Mouse (Mus musculus): ENCODE measurements around the gene Mis18bp1. TPM values are rescaled to one million over a fixed set of nuclear protein-coding genes. Genes with fewer than 3 reads are reported as not detected.

Mis18bp1 gene
- total and polyA plus RNA-seq, 3 experiments, result 20.0 to 21.2 TPM; not detected in 1

DNA sequence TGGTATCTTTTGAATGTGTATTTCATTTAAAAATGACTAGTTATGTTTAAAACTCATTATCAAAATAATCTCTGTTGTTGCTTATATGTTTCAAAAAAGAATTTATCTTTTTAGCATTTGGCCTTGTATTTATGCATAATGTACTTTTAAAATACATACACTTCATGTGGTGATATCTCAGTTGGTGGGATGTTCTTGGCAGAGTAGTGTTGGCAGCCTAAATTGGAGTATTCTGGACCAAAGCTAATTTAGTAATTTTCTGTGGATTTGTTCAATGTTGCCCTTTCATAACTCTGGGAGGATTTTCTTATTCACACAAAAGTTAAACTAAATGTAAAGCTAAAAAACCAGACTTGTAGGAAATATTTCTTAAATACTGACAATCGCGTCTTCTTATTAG, 29.4 kb upstream of the Mis18bp1 start:
- H3K4me1 ChIP-seq (ENCODE audit: control insufficient read depth in 1 of 2, insufficient read depth in 2 of 2, low read length in 2 of 2), result peaks cover 2 to 3% of the 10 kb centered on the region in 2 experiments; a peak in 3 of 4 replicates
- H3K79me2 ChIP-seq (ENCODE audit: control insufficient read depth, insufficient read depth, low read length, poor library complexity), result no peaks in the 10 kb centered on the region
- no peaks in the 10 kb centered on the region for H3K9me3 ChIP-seq (replicated peaks; ENCODE audit: insufficient read depth, low read length)
- no peak for DNase-seq (ENCODE audit: low read depth, low spot score)
- no peaks in the 10 kb centered on the region for H3K36me3 ChIP-seq (ENCODE audit: control insufficient read depth in 1 of 2, insufficient read depth in 2 of 2, low read length in 2 of 2)
- TF ChIP-seq SIN3A (IDR thresholded peaks at IDR 0.05; ENCODE audit: low read length) (no peak), ETS1 (IDR thresholded peaks at IDR 0.05; ENCODE audit: low read depth, low read length) (no peak), RCOR1 (IDR thresholded peaks at IDR 0.05; ENCODE audit: low read depth, low read length) (no peak), GABPA (IDR thresholded peaks at IDR 0.05; ENCODE audit: low read depth, low read length) (no peak), TAL1 (IDR thresholded peaks at IDR 0.05; ENCODE audit: low read length) (no peak), MAZ (IDR thresholded peaks at IDR 0.05; ENCODE audit: low read depth, low read length) (no peak), SMC3 (IDR thresholded peaks at IDR 0.05; ENCODE audit: low read depth, low read length) (no peak), ZC3H11A (IDR thresholded peaks at IDR 0.05; ENCODE audit: low read depth, low read length) (no peak), MYC (IDR thresholded peaks at IDR 0.05; ENCODE audit: low read depth, low read length) (no peak), POLR2AphosphoS5 (IDR thresholded peaks at IDR 0.05; ENCODE audit: borderline replicate concordance, low read depth, low read length) (no peak), ELF1 (IDR thresholded peaks at IDR 0.05; ENCODE audit: low read depth, low read length) (no peak)
- H3K4me3 ChIP-seq (ENCODE audit: control insufficient read depth in 1 of 2, insufficient read depth in 1 of 2, low read depth in 2 of 2, low read length in 2 of 2), result no peak overlapping the region
- H3K27ac ChIP-seq (ENCODE audit: control insufficient read depth, low read depth, low read length), result no peak overlapping the region
- H3K9ac ChIP-seq (ENCODE audit: control insufficient read depth, low read depth, low read length, poor library complexity, severe bottlenecking), result no peak overlapping the region
- H3K27me3 ChIP-seq (ENCODE audit: control insufficient read depth in 1 of 2, insufficient read depth in 2 of 2, low read length in 2 of 2), result no peaks in the 10 kb centered on the region

DNA sequence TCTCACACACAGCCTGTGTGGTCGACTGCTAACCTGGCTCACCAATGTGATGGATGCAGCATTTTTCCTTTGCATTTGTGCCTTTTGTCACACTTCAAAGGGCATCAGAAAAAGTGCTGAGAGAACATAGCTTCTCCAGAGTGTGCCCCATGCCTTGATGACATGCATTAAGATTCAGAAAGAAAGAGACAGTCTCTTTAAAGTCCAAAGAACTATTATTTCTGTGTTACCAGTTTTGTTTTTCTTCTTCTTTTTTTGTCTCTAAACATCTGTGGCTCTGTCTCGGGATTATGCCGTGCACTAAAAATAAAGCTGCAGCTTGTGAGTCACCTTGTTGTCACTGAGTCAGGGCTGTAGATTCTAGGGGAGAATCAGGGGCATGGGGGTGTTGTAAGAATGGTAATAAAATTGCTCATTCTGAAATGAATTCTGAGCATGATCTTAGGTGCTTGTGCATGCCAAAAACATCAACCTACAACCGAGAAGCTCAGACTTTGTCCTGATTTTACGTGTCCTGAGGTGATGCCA, 21.7 kb upstream of the Mis18bp1 start:
- Histone ChIP-seq H3K4me3 (ENCODE audit: control insufficient read depth in 1 of 2, insufficient read depth in 1 of 2, low read depth in 2 of 2, low read length in 2 of 2) (no peak overlapping the region), H3K9ac (ENCODE audit: control insufficient read depth, low read depth, low read length, poor library complexity, severe bottlenecking) (no peak overlapping the region), H3K36me3 (ENCODE audit: control insufficient read depth in 1 of 2, insufficient read depth in 2 of 2, low read length in 2 of 2) (no peaks in the 10 kb centered on the region), H3K79me2 (ENCODE audit: control insufficient read depth, insufficient read depth, low read length, poor library complexity) (no peaks in the 10 kb centered on the region), H3K9me3 (replicated peaks; ENCODE audit: insufficient read depth, low read length) (no peaks in the 10 kb centered on the region), H3K27me3 (ENCODE audit: control insufficient read depth in 1 of 2, insufficient read depth in 2 of 2, low read length in 2 of 2) (no peaks in the 10 kb centered on the region), H3K4me1 (ENCODE audit: control insufficient read depth in 1 of 2, insufficient read depth in 2 of 2, low read length in 2 of 2) (peaks cover 2 to 3% of the 10 kb centered on the region in 2 experiments; a peak in 3 of 4 replicates), H3K27ac (ENCODE audit: control insufficient read depth, low read depth, low read length) (no peak overlapping the region)
- no peak for DNase-seq (ENCODE audit: low read depth, low spot score)
- no peak for TF ChIP-seq NELFE (IDR thresholded peaks at IDR 0.05; ENCODE audit: low read depth, low read length)

DNA sequence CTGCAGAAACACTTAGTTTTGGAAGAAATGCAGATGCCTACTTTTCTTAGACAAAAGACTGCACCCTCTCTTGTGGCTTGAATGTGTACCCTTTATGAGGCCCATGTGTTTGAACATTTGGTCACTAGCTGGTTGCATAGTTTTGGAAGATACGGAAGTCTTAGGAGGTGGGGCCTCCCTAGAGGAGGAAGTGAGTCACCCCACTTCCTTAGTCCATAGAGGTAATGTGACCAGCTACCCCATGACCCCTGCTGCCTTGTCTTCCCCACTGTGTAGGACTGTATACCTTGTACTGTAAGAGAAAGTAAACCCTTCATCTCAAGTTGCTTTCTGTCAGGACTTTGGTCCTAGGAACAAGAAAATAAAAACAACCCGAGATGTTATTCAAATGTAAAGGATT, 16.8 kb upstream of the Mis18bp1 start:
- H3K27me3 ChIP-seq (ENCODE audit: control insufficient read depth in 1 of 2, insufficient read depth in 2 of 2, low read length in 2 of 2), result no peaks in the 10 kb centered on the region
- H3K9ac ChIP-seq (ENCODE audit: control insufficient read depth, low read depth, low read length, poor library complexity, severe bottlenecking), result no peak overlapping the region
- H3K79me2 ChIP-seq (ENCODE audit: control insufficient read depth, insufficient read depth, low read length, poor library complexity), result no peaks in the 10 kb centered on the region
- TF ChIP-seq USF1 (IDR thresholded peaks at IDR 0.05; ENCODE audit: low read depth, low read length), result no peak
- no peak for TF ChIP-seq TAL1 (IDR thresholded peaks at IDR 0.05; ENCODE audit: low read length)
- no peak for TF ChIP-seq CHD1 (IDR thresholded peaks at IDR 0.05; ENCODE audit: low read depth, low read length)
- no peak for TF ChIP-seq ELF1 (IDR thresholded peaks at IDR 0.05; ENCODE audit: low read depth, low read length)
- no peak for TF ChIP-seq POLR2AphosphoS2 (IDR thresholded peaks at IDR 0.05; ENCODE audit: low read length)
- TF ChIP-seq MAZ (IDR thresholded peaks at IDR 0.05; ENCODE audit: low read depth, low read length), result no peak
- no peak for TF ChIP-seq USF2 (IDR thresholded peaks at IDR 0.05; ENCODE audit: borderline replicate concordance in 1 of 2, insufficient read depth in 1 of 2, low read depth in 1 of 2, low read length in 2 of 2)
- no peak for TF ChIP-seq NELFE (IDR thresholded peaks at IDR 0.05; ENCODE audit: low read depth, low read length)
- no peak for TF ChIP-seq SMC3 (IDR thresholded peaks at IDR 0.05; ENCODE audit: low read depth, low read length)
- TF ChIP-seq ZC3H11A (IDR thresholded peaks at IDR 0.05; ENCODE audit: low read depth, low read length), result no peak
- no peak for TF ChIP-seq E2F4 (IDR thresholded peaks at IDR 0.05; ENCODE audit: borderline replicate concordance, low read depth, low read length)
- TF ChIP-seq GABPA (IDR thresholded peaks at IDR 0.05; ENCODE audit: low read depth, low read length), result no peak
- no peak for TF ChIP-seq JUND (IDR thresholded peaks at IDR 0.05; ENCODE audit: low read depth, low read length)
- no peak for TF ChIP-seq POLR2A (IDR thresholded peaks at IDR 0.05; ENCODE audit: control insufficient read depth in 1 of 2, insufficient read depth in 1 of 2, low read depth in 1 of 2, low read length in 2 of 2, poor library complexity in 1 of 2)
- no peak for TF ChIP-seq MYC (IDR thresholded peaks at IDR 0.05; ENCODE audit: low read depth, low read length)
- TF ChIP-seq CTCF (IDR thresholded peaks at IDR 0.05 in 2 of 3, conservative IDR thresholded peaks at IDR 0.05 in 1 of 3; ENCODE audit: control insufficient read depth in 1 of 3, insufficient read depth in 1 of 3, low read depth in 2 of 3, low read length in 3 of 3, poor library complexity in 1 of 3, severe bottlenecking in 1 of 3), result no peak
- H3K36me3 ChIP-seq (ENCODE audit: control insufficient read depth in 1 of 2, insufficient read depth in 2 of 2, low read length in 2 of 2), result no peaks in the 10 kb centered on the region
- no peaks in the 10 kb centered on the region for H3K9me3 ChIP-seq (replicated peaks; ENCODE audit: insufficient read depth, low read length)
- no peaks in the 10 kb centered on the region for H3K4me1 ChIP-seq (ENCODE audit: control insufficient read depth in 1 of 2, insufficient read depth in 2 of 2, low read length in 2 of 2)
- DNase-seq (ENCODE audit: low read depth, low spot score), result no peak
- no peak overlapping the region for H3K27ac ChIP-seq (ENCODE audit: control insufficient read depth, low read depth, low read length)
- no peak overlapping the region for H3K4me3 ChIP-seq (ENCODE audit: control insufficient read depth in 1 of 2, insufficient read depth in 1 of 2, low read depth in 2 of 2, low read length in 2 of 2)

Measured in MEL (cell line).